Mouse (Mus musculus) inflammation-experienced regulatory T-cells, adult 16 weeks (primary cell): Measurements from ENCODE around the gene Slc5a3. TPM values are rescaled to one million over a fixed set of nuclear protein-coding genes. Genes with fewer than 3 reads are reported as not detected.

Experiments
- polyA plus RNA-seq: library from polyadenylated mRNA; unstranded; fragments of 100-300 nt; shearing (Covaris generic); gene quantifications from one replicate; pipeline ENCODE4 v1.2.1, GENCODE M21; 2017

The Slc5a3 gene
- polyA plus RNA-seq: 11.4 TPM

DNA sequence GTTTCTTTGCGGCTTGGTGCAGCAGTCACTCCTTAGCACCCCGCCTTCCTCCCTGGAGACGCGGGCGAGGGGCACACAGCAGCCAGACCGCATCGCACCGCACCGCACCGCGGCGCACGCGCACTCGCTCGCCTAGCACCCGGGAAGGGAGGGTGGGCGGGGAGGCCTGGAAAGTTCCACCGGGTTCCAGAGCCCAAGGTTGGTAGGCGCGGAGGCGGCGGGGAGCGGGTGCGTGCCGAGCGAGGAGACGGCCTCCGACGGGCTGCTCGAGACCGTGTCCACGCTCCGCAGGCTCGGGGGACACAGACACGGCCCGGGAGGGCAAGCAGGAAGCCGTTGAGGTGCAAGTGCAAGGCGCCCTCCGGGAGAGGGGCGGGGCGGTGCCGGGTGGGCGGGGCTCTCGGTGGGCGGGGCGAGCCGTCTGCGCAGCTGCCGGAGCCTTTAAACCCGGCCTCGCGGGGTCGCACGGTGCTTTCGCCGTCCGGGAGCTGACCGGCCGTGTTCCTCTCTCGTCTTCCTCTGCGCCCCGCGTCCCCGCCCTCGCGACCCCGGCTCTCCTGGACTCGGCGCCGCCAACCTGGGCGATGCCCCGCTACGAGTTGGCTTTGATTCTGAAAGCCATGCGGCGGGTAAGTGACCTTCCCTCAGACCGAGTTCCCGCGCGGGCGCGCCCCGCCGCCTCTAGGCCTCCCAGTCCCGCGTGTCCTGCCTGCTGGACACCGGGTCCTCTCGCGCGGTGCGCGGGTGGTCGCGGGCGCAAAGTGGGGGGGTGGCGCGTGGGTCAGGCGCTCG lies at the start of gene Slc5a3, which contains the start of the genes Mrps6 and Gm49711:
TSS of gene Slc5a3 (plus strand) at position 471 of the 792 bp plus-strand sequence.
TSS of gene Mrps6 (plus strand) at position 419 of the 792 bp plus-strand sequence.
TSS of gene Gm49711 (plus strand) at position 465 of the 792 bp plus-strand sequence.

Other genes starting within 250 kb of the Slc5a3 start
- gene Mrps6, start 52 bp upstream of the Slc5a3 start, polyA plus RNA-seq: 120 TPM
- not detected for gene Gm49711, start within 50 bp of the Slc5a3 start, polyA plus RNA-seq
- gene Kcne2, start 234.1 kb downstream of the Slc5a3 start, polyA plus RNA-seq: not detected
- 133 TPM for gene Smim11, start 243.0 kb downstream of the Slc5a3 start, polyA plus RNA-seq